Mouse (Mus musculus): Measurements from ENCODE around the gene Kmt2c.
A peak's percentile ranks its signal among the peaks of the same experiment; 100 is the strongest.

The Kmt2c gene

GRCm38 (mm10) chr5:25353509-25353908 lies 145.1 kb downstream of the Kmt2c start:
- DNase-seq, result no peak

GRCm38 (mm10) chr5:25331322-25331721 lies 167.3 kb downstream of the Kmt2c start:
- no peak for DNase-seq

GRCm38 (mm10) chr5:25313881-25314280 lies 184.7 kb downstream of the Kmt2c start:
- peak; percentile 6 to 57 for DNase-seq

GRCm38 (mm10) chr5:25310226-25310625 lies 188.4 kb downstream of the Kmt2c start:
- DNase-seq, result no peak

- no peak for DNase-seq
Measured at GRCm38 (mm10) chr5:25296830-25297229, 201.8 kb downstream of the Kmt2c start.

- DNase-seq, result no peak
Measured at GRCm38 (mm10) chr5:25283988-25284387, 214.6 kb downstream of the Kmt2c start.

- no peak for DNase-seq
Measured at GRCm38 (mm10) chr5:25276365-25276764, 222.2 kb downstream of the Kmt2c start.

- DNase-seq, result no peak
Measured at GRCm38 (mm10) chr5:25275629-25276028, 223.0 kb downstream of the Kmt2c start.

- peak in 1 of 2 experiments; percentile 55 for DNase-seq
Measured at GRCm38 (mm10) chr5:25268258-25268888, 230.2 kb downstream of the Kmt2c start.

- DNase-seq, result no peak
Measured at GRCm38 (mm10) chr5:25262266-25262665, 236.3 kb downstream of the Kmt2c start.

- peak; percentile 43 to 48 for DNase-seq
Measured at GRCm38 (mm10) chr5:25261452-25261851, 237.1 kb downstream of the Kmt2c start.

- no peak for DNase-seq
Measured at GRCm38 (mm10) chr5:25256686-25257085, 241.9 kb downstream of the Kmt2c start.

- no peak for DNase-seq
Measured at GRCm38 (mm10) chr5:25254491-25254890, 244.1 kb downstream of the Kmt2c start.

GRCm38 (mm10) chr5:25252825-25253544 lies 245.6 kb downstream of the Kmt2c start:
- peak in 1 of 2 experiments; percentile 38 for DNase-seq

GRCm38 (mm10) chr5:25252423-25252822 lies 246.2 kb downstream of the Kmt2c start:
- DNase-seq, result peak; percentile 72 to 88

GRCm38 (mm10) chr5:25247036-25247435 lies 251.5 kb downstream of the Kmt2c start:
- peak; percentile 55 to 88 for DNase-seq

- DNase-seq, result peak in 1 of 2 experiments; percentile 49
Measured at GRCm38 (mm10) chr5:25246473-25246865, 252.1 kb downstream of the Kmt2c start.

- peak in 1 of 2 experiments; percentile 67 for DNase-seq
Measured at GRCm38 (mm10) chr5:25245806-25246472, 252.6 kb downstream of the Kmt2c start.

GRCm38 (mm10) chr5:25243101-25243500 lies 255.5 kb downstream of the Kmt2c start:
- DNase-seq, result peak; percentile 54 to 82

GRCm38 (mm10) chr5:25224377-25224776 lies 274.2 kb downstream of the Kmt2c start:
- DNase-seq, result peak; percentile 51 to 65

- DNase-seq, result peak; percentile 89 to 95
Measured at GRCm38 (mm10) chr5:25222752-25223702, 275.6 kb downstream of the Kmt2c start, which contains the start of gene E130116L18Rik. Gene E130116L18Rik, minus strand, starts transcription at chr5:25223153.

All from kidney, postnatal 36 days (tissue).